Mouse (Mus musculus): ENCODE measurements around the gene Gfra4. TPM values are rescaled to one million over a fixed set of nuclear protein-coding genes. Genes with fewer than 3 reads are reported as not detected.

Gfra4 gene
- total RNA-seq, 4 experiments from 2014 or later, result 7.4 to 13.3 (median 9.0) TPM

Small RNA genes lying within 50 kb of the gene (microRNA-seq; reads per million reads assigned to microRNA genes)
- not detected for gene Mir6973b

Other genes with a start within 250 kb of the Gfra4 start
- 10 to 100 TPM; 41.2 to 57.7 (median 51.0) TPM for gene 4930402H24Rik, start 136.7 kb downstream of the Gfra4 start, total RNA-seq (2022)
- gene Atrn, start 136.6 kb downstream of the Gfra4 start, total RNA-seq (2022), result 10 to 100 TPM; 21.3 to 25.8 (median 24.2) TPM
- gene Adam33, start 20.7 kb upstream of the Gfra4 start, total RNA-seq (2022), result 1 to 10 TPM; 1.1 to 1.9 (median 1.7) TPM
- gene Siglec1, start 43.7 kb upstream of the Gfra4 start, total RNA-seq (2022), result 1 to 10 TPM in 3 of 4 experiments, under 1 TPM in 1; 0.98 to 2.4 (median 1.5) TPM
- gene Hspa12b, start 84.2 kb upstream of the Gfra4 start, total RNA-seq (2022), result 10 to 100 TPM; 21.5 to 33.7 (median 31.0) TPM
- gene Gm11037, start 90.4 kb upstream of the Gfra4 start, total RNA-seq (2022), result not detected
- 10 to 100 TPM in 3 of 4 experiments, 1 to 10 TPM in 1; 9.7 to 12.1 (median 10.5) TPM for gene 1700037H04Rik, start 117.0 kb upstream of the Gfra4 start, total RNA-seq (2022)
- gene Cenpb, start 137.0 kb upstream of the Gfra4 start, total RNA-seq (2022), result 10 to 100 TPM; 89.5 to 93.4 (median 90.3) TPM
- 1 to 10 TPM; 4.3 to 4.9 (median 4.5) TPM for gene Cdc25b, start 143.9 kb upstream of the Gfra4 start, total RNA-seq (2022)
- 1 to 10 TPM; 4.4 to 6.2 (median 4.9) TPM for gene Spef1, start 144.2 kb upstream of the Gfra4 start, total RNA-seq (2022)
- 10 to 100 TPM; 31.8 to 42.6 (median 37.9) TPM for gene Ap5s1, start 164.0 kb upstream of the Gfra4 start, total RNA-seq (2022)
- 10 to 100 TPM; 65.6 to 80.8 (median 72.3) TPM for gene Mavs, start 191.0 kb upstream of the Gfra4 start, total RNA-seq (2022)
- 10 to 100 TPM; 18.0 to 28.0 (median 23.2) TPM for gene Pank2, start 219.4 kb upstream of the Gfra4 start, total RNA-seq (2022)